Mouse (Mus musculus) ES-E14 (cell line): ENCODE measurements at regions not wholly inside any gene's neighbourhood (a gene's known extent, or its start where the extent isn't known, plus 50 kb on each side); places are given as distances from the start of the nearest gene placed in this dataset.

Source experiments
- DNase-seq: peaks from one replicate; pipeline ENCODE4 v3.0.0-alpha.2; 2013; ENCODE audit warnings: low read depth, low spot score
- H3K27ac ChIP-seq: 2 replicates; pipeline ENCODE4 v1.5.1; 2012; ENCODE audit warnings: low read depth, mild to moderate bottlenecking, low read length, moderate library complexity, mixed read lengths; ENCODE audit not compliant: poor library complexity, insufficient read depth, severe bottlenecking
- H3K36me3 ChIP-seq: 2 replicates; pipeline ENCODE4 v1.6.1; 2012; ENCODE audit warnings: mild to moderate bottlenecking, low read length, moderate library complexity, mixed read lengths; ENCODE audit not compliant: control insufficient read depth, poor library complexity, insufficient read depth, severe bottlenecking
- H3K4me1 ChIP-seq, 2 experiments: fragments of 150-350 bp in 1 of 2; sonication (generic) in 1 of 2; 2 replicates each; pipeline ENCODE4 v1.6.1; 2012; ENCODE audit warnings: low read length in 2 of 2, mild to moderate bottlenecking in 1 of 2, mixed read lengths in 1 of 2; ENCODE audit not compliant: control insufficient read depth in 2 of 2, insufficient read depth in 2 of 2, poor library complexity in 1 of 2
- H3K4me3 ChIP-seq, 2 experiments: fragments of 150-350 bp in 1 of 2; sonication (generic) in 1 of 2; 2 replicates each; pipeline ENCODE4 v1.5.1; 2012; ENCODE audit warnings: low read length in 2 of 2, low read depth in 1 of 2, mild to moderate bottlenecking in 1 of 2, mixed read lengths in 1 of 2; ENCODE audit not compliant: insufficient read depth in 1 of 2, poor library complexity in 1 of 2, severe bottlenecking in 1 of 2
- H3K9ac ChIP-seq: 2 replicates; pipeline ENCODE4 v1.6.1; 2012; ENCODE audit warnings: low read depth, mild to moderate bottlenecking, low read length, mixed read lengths; ENCODE audit not compliant: poor library complexity, insufficient read depth, severe bottlenecking
- H3K9me3 ChIP-seq: fragments of 150-350 bp; sonication (generic); 2 replicates; pipeline ENCODE4 v1.6.1; 2012; ENCODE audit warnings: low read depth, mild to moderate bottlenecking, low read length; ENCODE audit not compliant: control insufficient read depth, insufficient read depth
- CHD2 ChIP-seq: IDR thresholded peaks from 2 replicates; pipeline ENCODE4 v1.6.1; 2014; ENCODE audit warnings: mild to moderate bottlenecking, low read depth, low read length, inconsistent platforms
- HCFC1 ChIP-seq: IDR thresholded peaks from 2 replicates; pipeline ENCODE4 v1.6.1; 2012; ENCODE audit warnings: low read length, inconsistent platforms, borderline replicate concordance; ENCODE audit not compliant: insufficient read depth
- MAFK ChIP-seq: IDR thresholded peaks from 2 replicates; pipeline ENCODE4 v1.6.1; 2014; ENCODE audit warnings: mild to moderate bottlenecking, low read depth, low read length, inconsistent platforms; ENCODE audit not compliant: insufficient read depth
- ZC3H11A ChIP-seq: IDR thresholded peaks from 2 replicates; pipeline ENCODE4 v1.6.1; 2012; ENCODE audit warnings: low read depth, mild to moderate bottlenecking, inconsistent platforms, low read length, borderline replicate concordance
- ZNF384 ChIP-seq: IDR thresholded peaks from 2 replicates; pipeline ENCODE4 v1.6.1; 2012; ENCODE audit warnings: low read depth, low read length, inconsistent platforms
- in situ Hi-C, 2 experiments: fragments of 600-800 bp; cut with MboI; formaldehyde crosslinking; loops; one replicate each; pipeline ENCODE4 v1.15.1; 2025; ENCODE audit warnings: low sequenced_read_pairs in 2 of 2, inconsistent platforms in 1 of 2; ENCODE audit not compliant: unreplicated experiment in 2 of 2

GRCm38 (mm10) chr8:125352276-125352675, 217.3 kb downstream of the Sipa1l2 start:
- Histone ChIP-seq H3K27ac (no peak overlapping the region), H3K36me3 (no peaks in the 10 kb centered on the region), H3K9me3 (no peaks in the 10 kb centered on the region), H3K9ac (no peak overlapping the region), H3K4me3 (no peak overlapping the region), H3K4me1 (0 out of 4 replicates have a peak, but pooled peaks cover 0 to 2% of the 10 kb centered on the region in 2 experiments)
- no peak for DNase-seq
- in situ Hi-C loops = no loop called here
- TF ChIP-seq ZNF384 = no peak
- no peak for TF ChIP-seq MAFK
- no peak for TF ChIP-seq CHD2
- no peak for TF ChIP-seq HCFC1
- no peak for TF ChIP-seq ZC3H11A

GRCm38 (mm10) chr8:125351486-125352032, 218.0 kb downstream of the Sipa1l2 start:
- Histone ChIP-seq H3K27ac (no peak overlapping the region), H3K4me3 (no peak overlapping the region), H3K36me3 (no peaks in the 10 kb centered on the region), H3K9ac (no peak overlapping the region), H3K9me3 (no peaks in the 10 kb centered on the region), H3K4me1 (0 out of 4 replicates have a peak, but pooled peaks cover 0 to 2% of the 10 kb centered on the region in 2 experiments)
- no peak for DNase-seq
- in situ Hi-C loops = no loop called here
- TF ChIP-seq MAFK = no peak
- TF ChIP-seq HCFC1 = no peak
- TF ChIP-seq CHD2 = no peak
- no peak for TF ChIP-seq ZNF384
- TF ChIP-seq ZC3H11A = no peak

- TF ChIP-seq HCFC1 (no peak), MAFK (no peak), ZC3H11A (no peak), CHD2 (no peak), ZNF384 (no peak)
- Histone ChIP-seq H3K27ac (no peak overlapping the region), H3K4me1 (0 out of 4 replicates have a peak, but pooled peaks cover 0 to 2% of the 10 kb centered on the region in 2 experiments), H3K4me3 (no peak overlapping the region), H3K9me3 (no peaks in the 10 kb centered on the region), H3K9ac (no peak overlapping the region), H3K36me3 (no peaks in the 10 kb centered on the region)
- in situ Hi-C loops = no loop called here
- DNase-seq = no peak
These were observed 220.2 kb downstream of the Sipa1l2 start for GRCm38 (mm10) chr8:125349290-125350025.

GRCm38 (mm10) chr8:125346182-125346581, 223.4 kb downstream of the Sipa1l2 start:
- no peaks in the 10 kb centered on the region for H3K9me3 ChIP-seq
- no peak for TF ChIP-seq CHD2
- no peak for TF ChIP-seq MAFK
- no peak for TF ChIP-seq ZC3H11A
- TF ChIP-seq HCFC1 = no peak
- no peak for TF ChIP-seq ZNF384
- no peak overlapping the region for H3K9ac ChIP-seq
- in situ Hi-C loops = no loop called here
- H3K4me1 ChIP-seq = 0 out of 4 replicates have a peak, but pooled peaks cover 0 to 2% of the 10 kb centered on the region in 2 experiments
- no peaks in the 10 kb centered on the region for H3K36me3 ChIP-seq
- H3K4me3 ChIP-seq = no peak overlapping the region
- no peak overlapping the region for H3K27ac ChIP-seq
- DNase-seq = no peak
